Mouse (Mus musculus) CH12.LX (cell line): ENCODE results near the gene Fem1b. TPM values are rescaled to one million over a fixed set of nuclear protein-coding genes. Genes with fewer than 3 reads are reported as not detected.
A peak's percentile ranks its signal among the peaks of the same experiment; 100 is the strongest.

Source experiments
- DNase-seq: peaks from one replicate; pipeline ENCODE4 v3.0.0-alpha.2; 2013; ENCODE audit errors: extremely low read depth
- H3K27ac ChIP-seq: 2 replicates; pipeline ENCODE4 v1.5.1; 2012; ENCODE audit warnings: low read depth, mild to moderate bottlenecking, control low read depth, moderate library complexity; ENCODE audit not compliant: insufficient read depth
- H3K27me3 ChIP-seq: replicated peaks from 2 replicates; pipeline ENCODE3; 2012; ENCODE audit warnings: inconsistent platforms
- H3K36me3 ChIP-seq, 2 experiments: replicated peaks in 1 of 2; 2 replicates each; pipeline versions ENCODE3 to v1.6.1; 2012; ENCODE audit warnings: inconsistent platforms in 1 of 2, low read length in 1 of 2, mild to moderate bottlenecking in 1 of 2, mixed read lengths in 1 of 2, moderate library complexity in 1 of 2; ENCODE audit not compliant: control insufficient read depth in 1 of 2, insufficient read depth in 1 of 2
- H3K4me1 ChIP-seq, 2 experiments: 2 replicates each; pipeline ENCODE4 v1.6.1; 2012; ENCODE audit warnings: inconsistent platforms in 1 of 2, moderate library complexity in 1 of 2; ENCODE audit not compliant: insufficient read depth in 2 of 2, control insufficient read depth in 1 of 2
- H3K4me2 ChIP-seq: 2 replicates; pipeline ENCODE4 v1.6.1; 2012; ENCODE audit warnings: low read depth, mild to moderate bottlenecking, control low read depth; ENCODE audit not compliant: poor library complexity, insufficient read depth, severe bottlenecking
- H3K4me3 ChIP-seq, 3 experiments: fragments of 150-350 bp in 1 of 3; sonication (generic) in 1 of 3; replicated peaks in 1 of 3; 2 replicates each; pipeline versions ENCODE3 to v1.5.1; 2011 to 2012; ENCODE audit warnings: low read depth in 2 of 3, low read length in 2 of 3, mild to moderate bottlenecking in 2 of 3, moderate library complexity in 2 of 3, control low read depth in 1 of 3, improper control_type of control experiment in 1 of 3, inconsistent platforms in 1 of 3, mixed read lengths in 1 of 3; ENCODE audit not compliant: poor library complexity in 1 of 3
- H3K79me2 ChIP-seq: replicated peaks from 2 replicates; pipeline ENCODE4 v1.6.1; 2012; ENCODE audit warnings: mild to moderate bottlenecking, moderate library complexity; ENCODE audit not compliant: control insufficient read depth, poor library complexity, insufficient read depth, severe bottlenecking; ENCODE audit errors: extremely low read depth
- H3K9ac ChIP-seq: 2 replicates; pipeline ENCODE4 v1.6.1; 2012; ENCODE audit warnings: low read depth, mild to moderate bottlenecking, control low read depth, moderate library complexity; ENCODE audit not compliant: insufficient read depth
- H3K9me3 ChIP-seq: replicated peaks from 2 replicates; pipeline ENCODE3; 2012; ENCODE audit warnings: low read length, inconsistent platforms, mixed read lengths
- CHD1 ChIP-seq: IDR thresholded peaks from 2 replicates; pipeline ENCODE4 v1.6.1; 2012; ENCODE audit warnings: low read depth, low read length, improper control_type of control experiment, inconsistent platforms
- CTCF ChIP-seq, 2 experiments: IDR thresholded peaks in 1 of 2; conservative IDR thresholded peaks in 1 of 2; 2 replicates each; pipeline ENCODE4 v1.5.1; 2011 to 2012; ENCODE audit warnings: low read depth in 2 of 2, low read length in 2 of 2, improper control_type of control experiment in 1 of 2, inconsistent platforms in 1 of 2, mild to moderate bottlenecking in 1 of 2, moderate library complexity in 1 of 2
- EP300 ChIP-seq: IDR thresholded peaks from 2 replicates; pipeline ENCODE4 v1.6.1; 2011; ENCODE audit warnings: low read length, improper control_type of control experiment
- MAFK ChIP-seq: IDR thresholded peaks from 2 replicates; pipeline ENCODE4 v1.6.1; 2011; ENCODE audit warnings: low read length, improper control_type of control experiment; ENCODE audit not compliant: insufficient replicate concordance
- MXI1 ChIP-seq: IDR thresholded peaks from 2 replicates; pipeline ENCODE4 v1.6.1; 2011; ENCODE audit warnings: mild to moderate bottlenecking, low read depth, low read length, improper control_type of control experiment
- NELFE ChIP-seq: IDR thresholded peaks from 2 replicates; pipeline ENCODE4 v1.6.1; 2011; ENCODE audit warnings: low read depth, low read length, improper control_type of control experiment
- RAD21 ChIP-seq: IDR thresholded peaks from 2 replicates; pipeline ENCODE4 v1.6.1; 2011; ENCODE audit warnings: low read depth, mild to moderate bottlenecking, low read length, improper control_type of control experiment, moderate library complexity
- SMC3 ChIP-seq: IDR thresholded peaks from 2 replicates; pipeline ENCODE4 v1.6.1; 2011; ENCODE audit warnings: low read depth, low read length, improper control_type of control experiment
- UBTF ChIP-seq: IDR thresholded peaks from 2 replicates; pipeline ENCODE4 v1.6.1; 2012; ENCODE audit warnings: low read depth, mild to moderate bottlenecking, inconsistent platforms, low read length, improper control_type of control experiment, moderate library complexity
- ZC3H11A ChIP-seq: IDR thresholded peaks from 2 replicates; pipeline ENCODE4 v1.6.1; 2012; ENCODE audit warnings: low read depth, mild to moderate bottlenecking, inconsistent platforms, low read length, improper control_type of control experiment
- ZKSCAN1 ChIP-seq: IDR thresholded peaks from 2 replicates; pipeline ENCODE4 v1.6.1; 2012; ENCODE audit warnings: low read depth, inconsistent platforms, low read length, improper control_type of control experiment, borderline replicate concordance
- ZMIZ1 ChIP-seq: IDR thresholded peaks from 2 replicates; pipeline ENCODE4 v1.6.1; 2012; ENCODE audit warnings: low read depth, mild to moderate bottlenecking, inconsistent platforms, low read length, improper control_type of control experiment
- dilution Hi-C: fragments of 300-500 bp; cut with MboI; formaldehyde crosslinking; loops from 2 replicates; pipeline ENCODE4 v1.14.3; 2020; ENCODE audit warnings: low sequenced_read_pairs; ENCODE audit not compliant: extremely low pct_unique_long_range_greater_than_20kb, extremely low pct_ligation_motif_present
- in situ Hi-C: fragments of 300-500 bp; cut with MboI; formaldehyde crosslinking; loops from 3 replicates; pipeline ENCODE4 v1.14.3; 2019; ENCODE audit warnings: low sequenced_read_pairs, low pct_ligation_motif_present, low pct_unique_long_range_greater_than_20kb, mixed read lengths
- polyA plus RNA-seq: library from polyadenylated mRNA; unstranded; fragments of >175 nt; gene quantifications from 2 replicates; pipeline ENCODE4 v1.2.1, GENCODE M21; 2012; ENCODE audit warnings: low read depth; ENCODE audit not compliant: insufficient read length
- total RNA-seq, 2 experiments: library from RNA; depleted of rRNA; stranded (reverse); fragments of 300-350 nt in 1 of 2; fragments of >200 nt in 1 of 2; gene quantifications; 2 replicates each; pipeline ENCODE4 v1.2.3; 2012 to 2014

Fem1b gene
- total and polyA plus RNA-seq, 3 experiments, result 26.8 to 34.6 (median 30.1) TPM

- H3K27ac ChIP-seq, result no peak overlapping the region
- DNase-seq, result no peak
Measured at GRCm38 (mm10) chr9:62746646-62747045, 65.1 kb downstream of the Fem1b start.

GRCm38 (mm10) chr9:62744558-62745275, 67.0 kb downstream of the Fem1b start:
- Histone ChIP-seq H3K79me2 (no peaks in the 10 kb centered on the region), H3K36me3 (no peaks in the 10 kb centered on the region), H3K9me3 (peaks cover 2% of the 10 kb centered on the region), H3K4me2 (no peak overlapping the region), H3K27ac (no peak overlapping the region), H3K4me3 (no peak overlapping the region), H3K27me3 (no peaks in the 10 kb centered on the region), H3K4me1 (peaks cover 0 to 2% of the 10 kb centered on the region in 2 experiments; a peak in 1 of 4 replicates), H3K9ac (no peak overlapping the region)
- peak; percentile 57 for DNase-seq
- dilution Hi-C loops (no loop called here), in situ Hi-C loops (no loop called here)
- peak; percentile 25; the same call in 1 of the 2 replicates for TF ChIP-seq ZC3H11A
- TF ChIP-seq SMC3, result peak; percentile 85
- peak; percentile 41; the same call in 1 of the 2 replicates for TF ChIP-seq NELFE
- TF ChIP-seq ZKSCAN1, result no peak
- TF ChIP-seq CTCF (conservative IDR thresholded peaks at IDR 0.05 in 1 of 2, IDR thresholded peaks at IDR 0.05 in 1 of 2; ENCODE audit: low read depth in 2 of 2, low read length in 2 of 2), result peak; percentile 84 to 86
- TF ChIP-seq RAD21, result peak; percentile 72
- TF ChIP-seq MAFK, result no peak

More at GRCm38 (mm10) chr9:62746646-62747045, 65.1 kb downstream of the Fem1b start:
- Histone ChIP-seq H3K4me3 (no peak overlapping the region), H3K79me2 (no peaks in the 10 kb centered on the region), H3K9me3 (peaks cover 2% of the 10 kb centered on the region), H3K27me3 (no peaks in the 10 kb centered on the region), H3K9ac (no peak overlapping the region), H3K4me2 (no peak overlapping the region), H3K4me1 (peaks cover 0 to 2% of the 10 kb centered on the region in 2 experiments; a peak in 1 of 4 replicates), H3K36me3 (no peaks in the 10 kb centered on the region)
- dilution Hi-C loops, result no loop called here
- no peak for TF ChIP-seq ZMIZ1
- no peak for TF ChIP-seq CHD1
- no peak for TF ChIP-seq UBTF
- TF ChIP-seq MXI1, result no peak
- TF ChIP-seq EP300, result no peak
- TF ChIP-seq ZC3H11A, result no peak
- TF ChIP-seq RAD21, result no peak
- in situ Hi-C loops, result no loop called here

Other genes with a start within 250 kb of the Fem1b start
- 0.04 TPM in 1 of 2 replicates, not detected in the other for gene Itga11, start 134.1 kb downstream of the Fem1b start, total RNA-seq (2012; rRNA removed)
- gene Itga11, start 134.1 kb downstream of the Fem1b start, total RNA-seq (2014; rRNA removed), result 0.04 TPM in 2 replicates
- 0.26 and 0.31 TPM in 2 replicates for gene Itga11, start 134.1 kb downstream of the Fem1b start, polyA plus RNA-seq
- gene Cln6, start 26.9 kb upstream of the Fem1b start, total RNA-seq (2012; rRNA removed), result 22.6 and 25.3 TPM in 2 replicates
- 16.2 and 17.8 TPM in 2 replicates for gene Cln6, start 26.9 kb upstream of the Fem1b start, total RNA-seq (2014; rRNA removed)
- 29.4 and 35.1 TPM in 2 replicates for gene Cln6, start 26.9 kb upstream of the Fem1b start, polyA plus RNA-seq
- gene Calml4, start 46.1 kb upstream of the Fem1b start, total RNA-seq (2012; rRNA removed), result not detected in 2 replicates
- gene Calml4, start 46.1 kb upstream of the Fem1b start, total RNA-seq (2014; rRNA removed), result not detected in 2 replicates
- gene Calml4, start 46.1 kb upstream of the Fem1b start, polyA plus RNA-seq, result not detected in 2 replicates
- 8.0 and 9.0 TPM in 2 replicates for gene Pias1, start 176.0 kb upstream of the Fem1b start, total RNA-seq (2012; rRNA removed)
- gene Pias1, start 176.0 kb upstream of the Fem1b start, total RNA-seq (2014; rRNA removed), result 11.4 and 11.9 TPM in 2 replicates
- gene Pias1, start 176.0 kb upstream of the Fem1b start, polyA plus RNA-seq, result 18.1 and 22.7 TPM in 2 replicates